Mouse (Mus musculus) left cerebral cortex, adult 11 months (tissue): ENCODE data around the gene Rpl6.
"Not testable (repeated sequence)": the region's sequence is repeated elsewhere in the genome, so short reads cannot be mapped to it uniquely, and the experiment has no call there.

ENCODE experiments used
- DNase-seq: peaks from one replicate; pipeline ENCODE4 v3.0.0; 2022; ENCODE audit warnings: low spot score

The Rpl6 gene

GRCm38 (mm10) chr5:121197337-121197736 is 6.9 kb upstream of the Rpl6 start:
- no peak for DNase-seq

DNA sequence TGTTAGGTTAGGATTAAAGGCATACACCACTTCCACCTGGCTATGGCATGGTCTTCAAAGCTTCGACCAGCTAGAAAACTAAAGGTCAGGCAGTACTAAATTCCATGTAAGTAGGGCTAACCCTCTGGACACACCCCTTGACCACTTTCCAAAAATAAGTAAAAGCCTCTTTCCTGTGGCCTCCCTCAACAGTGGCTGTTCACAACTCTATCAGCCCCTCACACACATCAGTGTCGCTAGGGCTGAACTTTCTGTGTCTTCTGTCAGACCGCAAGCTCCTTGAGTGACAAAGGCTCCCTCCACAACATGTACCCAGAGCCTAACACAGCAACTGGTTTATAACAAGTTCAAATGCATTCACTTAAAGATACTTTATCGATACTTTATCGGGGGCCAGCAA is 5.9 kb upstream of the Rpl6 start:
- no peak for DNase-seq

- no peak for DNase-seq
Measured at GRCm38 (mm10) chr5:121201739-121202138, 2.5 kb upstream of the Rpl6 start.

GRCm38 (mm10) chr5:121202467-121202866 is 1.8 kb upstream of the Rpl6 start:
- no peak for DNase-seq

GRCm38 (mm10) chr5:121205537-121206130 is 1.4 kb downstream of the Rpl6 start:
- not testable (repeated sequence) for DNase-seq

DNA sequence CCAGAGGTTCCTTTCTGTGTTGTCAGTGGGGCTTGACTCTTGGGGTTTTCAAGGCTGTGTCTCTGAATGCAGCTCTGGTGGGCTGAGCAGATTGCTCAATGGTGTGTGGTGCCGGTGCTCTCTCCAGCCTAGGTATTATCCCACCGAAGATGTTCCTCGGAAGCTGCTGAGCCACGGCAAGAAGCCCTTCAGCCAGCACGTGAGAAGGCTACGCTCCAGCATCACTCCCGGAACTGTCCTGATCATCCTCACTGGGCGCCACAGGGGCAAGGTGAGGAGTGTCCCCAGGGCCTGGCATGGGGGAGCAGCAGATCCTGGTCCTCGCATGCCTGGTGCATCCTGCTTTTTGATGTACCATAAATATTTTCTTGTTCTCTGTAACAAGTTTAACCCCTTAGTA is 2.3 kb downstream of the Rpl6 start:
- no peak for DNase-seq

GRCm38 (mm10) chr5:121206984-121207383 is 2.7 kb downstream of the Rpl6 start:
- DNase-seq, result no peak

GRCm38 (mm10) chr5:121209755-121210600 is 5.7 kb downstream of the Rpl6 start:
- no peak for DNase-seq

DNA sequence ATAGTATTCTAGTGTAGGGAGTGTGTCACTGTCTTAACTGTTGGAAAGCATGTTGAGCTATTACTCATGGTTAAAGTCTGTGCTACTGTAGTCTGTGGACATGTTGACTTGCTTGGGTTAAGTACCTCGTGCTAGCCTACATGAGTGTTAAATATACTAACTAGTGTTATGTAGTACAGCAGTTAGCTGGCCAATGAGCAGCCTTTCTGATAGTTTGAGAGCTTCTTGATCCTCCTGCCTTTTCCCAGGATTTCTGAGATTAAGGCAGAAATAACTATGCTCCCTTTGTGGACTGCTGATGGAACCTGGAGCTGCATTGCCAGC is 6.3 kb downstream of the Rpl6 start:
- DNase-seq, result no peak

DNA sequence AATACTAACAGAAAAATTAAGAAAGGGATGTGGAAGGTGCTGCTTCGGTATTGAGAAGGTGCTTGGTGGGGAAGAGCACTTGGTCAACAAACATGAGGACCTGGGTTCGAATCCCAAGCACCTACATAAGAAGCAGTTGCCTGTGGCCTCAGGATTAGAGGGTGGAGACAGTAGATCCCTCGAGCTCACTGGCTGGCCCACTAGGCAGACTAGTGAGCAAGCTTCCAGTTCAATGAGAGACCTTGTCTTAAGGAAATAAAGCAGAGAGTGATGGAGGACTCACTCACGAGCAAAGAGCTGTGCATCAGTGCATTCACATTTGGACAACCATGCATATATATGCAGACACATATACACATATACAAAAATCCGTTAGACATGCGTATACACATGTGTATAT is 7.8 kb downstream of the Rpl6 start:
- DNase-seq, result no peak

DNA sequence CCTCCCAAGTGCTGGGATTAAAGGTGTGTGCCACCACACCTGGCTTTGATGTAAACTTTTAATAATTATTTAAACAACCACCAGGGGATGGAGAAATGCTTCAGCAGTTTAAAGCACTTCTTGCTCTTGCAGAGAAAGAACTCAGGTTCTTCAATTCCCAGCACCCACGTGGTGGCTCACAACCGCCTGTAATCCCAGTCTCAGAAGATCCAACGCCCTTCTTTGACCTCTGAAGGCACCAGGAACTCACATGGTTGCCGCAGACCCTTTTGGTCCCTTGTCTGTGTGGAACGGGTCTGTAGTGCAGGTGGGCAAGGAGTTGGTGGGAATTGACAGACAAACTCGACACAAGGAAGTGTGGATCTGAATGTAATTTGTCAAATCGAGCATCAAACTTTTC is 10.4 kb downstream of the Rpl6 start:
- no peak for DNase-seq

- DNase-seq, result peak; percentile 68
Measured at GRCm38 (mm10) chr5:121215380-121216125, 11.3 kb downstream of the Rpl6 start.

GRCm38 (mm10) chr5:121216126-121216446 is 11.8 kb downstream of the Rpl6 start:
- DNase-seq, result no peak

DNA sequence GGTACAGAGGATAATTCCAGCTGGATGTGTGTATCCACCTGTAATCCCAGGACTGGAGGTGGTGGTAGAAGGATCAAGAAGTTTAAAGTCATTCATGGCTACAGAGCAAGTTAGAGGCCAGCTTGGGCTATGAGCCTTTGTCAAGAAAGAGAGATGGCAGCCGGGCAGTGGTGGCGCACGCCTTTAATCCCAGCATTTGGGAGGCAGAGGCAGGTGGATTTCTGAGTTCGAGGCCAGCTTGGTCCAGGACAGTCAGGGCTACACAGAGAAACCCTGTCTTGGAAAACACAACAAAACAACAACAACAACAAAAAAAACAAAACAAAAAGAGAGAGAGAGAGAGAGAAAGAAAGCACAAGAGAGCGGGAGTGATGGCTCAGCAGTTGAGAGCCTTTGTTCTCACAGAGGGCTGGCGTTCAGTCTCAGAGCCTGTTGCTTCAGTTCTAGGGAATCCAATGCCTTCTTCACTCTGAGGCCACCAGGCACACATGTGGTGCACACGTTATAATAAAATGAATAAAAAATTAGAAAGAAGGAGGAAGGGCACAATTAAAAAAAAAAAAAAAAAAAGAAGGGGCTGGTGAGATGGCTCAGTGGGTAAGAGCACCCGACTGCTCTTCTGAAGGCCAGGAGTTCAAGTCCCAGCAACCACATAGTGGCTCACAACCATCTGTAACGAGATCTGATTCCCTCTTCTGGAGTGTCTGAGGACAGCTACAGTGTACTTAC is 12.5 kb downstream of the Rpl6 start:
- not testable (repeated sequence) for DNase-seq

GRCm38 (mm10) chr5:121217313-121217634 is 13.0 kb downstream of the Rpl6 start:
- DNase-seq, result no peak

GRCm38 (mm10) chr5:121219190-121219589 is 14.9 kb downstream of the Rpl6 start:
- no peak for DNase-seq

DNA sequence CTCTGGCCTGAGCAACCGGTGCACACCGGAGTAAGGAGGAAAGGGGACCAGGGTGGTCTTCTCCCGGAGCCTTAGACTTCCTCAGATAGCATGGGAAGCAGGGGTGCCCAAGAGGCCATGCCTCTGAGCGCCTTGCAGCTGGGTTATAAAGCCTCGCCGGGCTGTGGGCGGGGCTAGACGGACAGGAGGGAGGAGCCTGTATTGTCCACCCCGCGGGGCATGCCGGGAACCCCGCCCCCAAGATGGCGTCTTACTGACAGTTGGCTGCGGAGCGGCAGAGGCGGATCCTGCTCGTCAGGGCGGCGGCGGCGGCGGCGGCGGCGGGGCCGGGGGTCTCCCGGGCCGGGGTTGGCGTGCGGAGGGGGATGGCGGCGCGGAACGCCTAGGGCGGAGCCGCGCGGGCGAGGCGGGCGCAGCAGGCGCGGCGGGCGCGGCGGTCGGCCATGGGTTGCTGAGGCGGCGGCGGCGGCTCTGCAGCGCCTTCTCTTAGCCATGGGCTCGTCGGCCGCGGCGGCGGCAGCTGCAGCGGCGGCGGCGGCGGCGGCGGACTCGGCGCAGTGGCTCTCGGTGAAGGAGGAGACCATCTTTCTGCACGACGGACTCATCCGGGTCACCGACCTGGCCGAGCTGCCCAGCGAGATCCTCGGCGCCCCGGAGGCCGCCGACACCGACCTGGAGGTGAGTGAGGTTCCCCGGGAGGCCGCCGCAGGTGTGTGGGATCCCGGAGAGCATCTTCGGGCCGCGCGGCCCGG is 15.9 kb downstream of the Rpl6 start, which contains the start of gene Hectd4:
Hectd4 (plus strand) TSS at position 240 of the 752 bp plus-strand sequence.
- peak; percentile 92 for DNase-seq

- no peak for DNase-seq
Measured at GRCm38 (mm10) chr5:121220732-121221301, 16.5 kb downstream of the Rpl6 start.

GRCm38 (mm10) chr5:121221328-121221850 is 17.1 kb downstream of the Rpl6 start:
- DNase-seq, result no peak

DNA sequence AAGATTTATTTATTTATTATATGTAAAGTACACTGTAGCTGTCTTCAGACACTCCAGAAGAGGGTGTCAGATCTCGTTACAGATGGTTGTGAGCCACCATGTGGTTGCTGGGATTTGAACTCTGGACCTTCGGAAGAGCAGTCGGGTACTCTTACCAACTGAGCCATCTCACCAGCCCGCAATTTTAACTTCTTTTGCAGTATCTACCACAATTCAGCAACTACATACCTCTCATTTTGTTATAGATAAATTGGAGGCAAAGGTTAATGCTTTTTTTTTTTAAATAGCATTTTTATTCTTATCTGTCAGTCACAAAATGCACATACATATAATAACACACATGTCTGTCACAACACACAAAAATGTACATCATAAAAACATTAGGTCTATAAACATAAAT is 19.7 kb downstream of the Rpl6 start:
- not testable (repeated sequence) for DNase-seq

DNA sequence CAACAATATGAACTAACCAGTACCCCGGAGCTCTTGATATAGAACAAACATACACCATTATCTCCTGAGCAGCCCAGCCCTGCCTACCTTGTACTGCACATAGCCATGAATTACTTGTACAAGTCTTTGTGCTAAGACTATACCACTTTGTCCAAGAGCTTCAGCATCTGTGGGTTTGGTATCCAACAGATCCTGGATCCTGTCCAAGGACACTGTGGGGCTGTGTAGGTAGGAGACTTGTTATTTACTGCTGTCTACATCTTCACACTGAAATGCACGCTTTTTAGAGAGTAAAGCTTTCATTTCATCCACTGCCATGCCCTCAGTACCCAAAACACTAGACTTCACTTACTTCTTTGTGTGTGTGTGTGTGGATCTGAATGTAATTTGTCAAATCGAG is 20.6 kb downstream of the Rpl6 start:
- DNase-seq, result no peak
